Mouse (Mus musculus) embryo, embryonic 9.5 days (tissue): ENCODE measurements around the gene Nme8.
A peak's percentile ranks its signal among the peaks of the same experiment; 100 is the strongest.

Experiments
- DNase-seq: peaks from one replicate; pipeline ENCODE4 v3.0.0-alpha.2; 2017; ENCODE audit errors: extremely low spot score

Gene Nme8

GRCm38 (mm10) chr13:19643519-19643918 lies 54.1 kb downstream of the Nme8 start:
- DNase-seq, result no peak

GRCm38 (mm10) chr13:19640203-19640851 lies 57.3 kb downstream of the Nme8 start:
- DNase-seq, result no peak

GRCm38 (mm10) chr13:19636131-19636530 lies 61.5 kb downstream of the Nme8 start:
- DNase-seq, result no peak

GRCm38 (mm10) chr13:19630768-19631709 lies 66.6 kb downstream of the Nme8 start:
- DNase-seq, result no peak

- DNase-seq, result no peak
These were observed 71.1 kb downstream of the Nme8 start for GRCm38 (mm10) chr13:19626473-19626872.

- no peak for DNase-seq
These were observed 72.8 kb downstream of the Nme8 start for GRCm38 (mm10) chr13:19624632-19625320.

- peak; percentile 20 for DNase-seq
These were observed 74.2 kb downstream of the Nme8 start for GRCm38 (mm10) chr13:19623228-19623905.

- peak; percentile 62 for DNase-seq
These were observed 74.9 kb downstream of the Nme8 start, which contains the start of gene Sfrp4 for GRCm38 (mm10) chr13:19622573-19623227. TSS of gene Sfrp4 (plus strand) at chr13:19623104.

GRCm38 (mm10) chr13:19619216-19619927 lies 78.2 kb downstream of the Nme8 start, which contains the start of gene Epdr1:
TSS of gene Epdr1 (minus strand) at chr13:19619927.
- DNase-seq, result peak; percentile 84

- DNase-seq, result no peak
These were observed 78.8 kb downstream of the Nme8 start for GRCm38 (mm10) chr13:19618841-19619215.

GRCm38 (mm10) chr13:19618081-19618480 lies 79.5 kb downstream of the Nme8 start:
- no peak for DNase-seq

GRCm38 (mm10) chr13:19614311-19614710 lies 83.3 kb downstream of the Nme8 start:
- DNase-seq, result no peak

- DNase-seq, result no peak
These were observed 84.2 kb downstream of the Nme8 start for GRCm38 (mm10) chr13:19613426-19613825.

GRCm38 (mm10) chr13:19612963-19613362 lies 84.6 kb downstream of the Nme8 start:
- DNase-seq, result no peak

- DNase-seq, result no peak
These were observed 85.2 kb downstream of the Nme8 start for GRCm38 (mm10) chr13:19612348-19612747.

GRCm38 (mm10) chr13:19608120-19608519 lies 89.5 kb downstream of the Nme8 start:
- DNase-seq, result no peak

GRCm38 (mm10) chr13:19604916-19605315 lies 92.7 kb downstream of the Nme8 start:
- no peak for DNase-seq

- no peak for DNase-seq
These were observed 93.9 kb downstream of the Nme8 start for GRCm38 (mm10) chr13:19603719-19604118.

GRCm38 (mm10) chr13:19602531-19602930 lies 95.1 kb downstream of the Nme8 start:
- no peak for DNase-seq

GRCm38 (mm10) chr13:19599242-19599641 lies 98.4 kb downstream of the Nme8 start:
- DNase-seq, result no peak
